Mouse (Mus musculus): ENCODE results near the gene Ttll11. TPM values are rescaled to one million over a fixed set of nuclear protein-coding genes. Genes with fewer than 3 reads are reported as not detected.

Gene Ttll11
- total and polyA plus RNA-seq, 2 experiments from 2014 or later: 1.7 to 5.0 TPM

GRCm38 (mm10) chr2:35981872-35982271 lies 2.2 kb upstream of the Ttll11 start:
- ATAC-seq (ENCODE audit: insufficient read depth, low read depth): no peak
- H3K27me3 ChIP-seq (ENCODE audit: control insufficient read depth, insufficient read depth, low read length): no peaks in the 10 kb centered on the region

GRCm38 (mm10) chr2:35978941-35979643 lies 621 bp downstream of the Ttll11 start:
- Histone ChIP-seq H3K4me1 (ENCODE audit: control insufficient read depth, insufficient read depth) (peaks cover 14% of the 10 kb centered on the region), H3K4me2 (ENCODE audit: low read depth, low read length) (peak overlapping the region; percentile 82), H3K4me3 (ENCODE audit: low read depth, low read length) (peak overlapping the region; percentile 90), H3K36me3 (replicated peaks; ENCODE audit: control insufficient read depth, insufficient read depth, low read length) (no peaks in the 10 kb centered on the region), H3K27me3 (ENCODE audit: control insufficient read depth, insufficient read depth, low read length) (no peaks in the 10 kb centered on the region), H3K9me3 (replicated peaks; ENCODE audit: control insufficient read depth, low read length) (no peaks in the 10 kb centered on the region), H3K27ac (ENCODE audit: low read depth) (peak overlapping the region; percentile 91), H3K9ac (replicated peaks; ENCODE audit: low read depth, low read length) (peak overlapping the region; percentile 93)
- under 1% methylated on average over 61 of the region's 76 CpGs for WGBS
- peak; percentile 31 for DNase-seq (ENCODE audit: low spot score)
- TF ChIP-seq CTCF (IDR thresholded peaks at IDR 0.05; ENCODE audit: low read depth) (no peak), EP300 (IDR thresholded peaks at IDR 0.05; ENCODE audit: low read depth) (no peak)
- ATAC-seq (ENCODE audit: insufficient read depth, low read depth): peak; percentile 69

More at GRCm38 (mm10) chr2:35981872-35982271, 2.2 kb upstream of the Ttll11 start:
- Histone ChIP-seq H3K9me3 (replicated peaks; ENCODE audit: control insufficient read depth, low read length) (no peaks in the 10 kb centered on the region), H3K4me2 (ENCODE audit: low read depth, low read length) (no peak overlapping the region), H3K4me3 (ENCODE audit: low read depth, low read length) (no peak overlapping the region), H3K9ac (replicated peaks; ENCODE audit: low read depth, low read length) (no peak overlapping the region), H3K4me1 (ENCODE audit: control insufficient read depth, insufficient read depth) (peaks cover 14% of the 10 kb centered on the region), H3K27ac (ENCODE audit: low read depth) (no peak overlapping the region), H3K36me3 (replicated peaks; ENCODE audit: control insufficient read depth, insufficient read depth, low read length) (no peaks in the 10 kb centered on the region)
- 50% methylated on average over 3 of the region's 3 CpGs for WGBS
- TF ChIP-seq CTCF (IDR thresholded peaks at IDR 0.05; ENCODE audit: low read depth) (no peak), EP300 (IDR thresholded peaks at IDR 0.05; ENCODE audit: low read depth) (no peak)
- DNase-seq (ENCODE audit: low spot score): no peak

- Histone ChIP-seq H3K27me3 (ENCODE audit: control insufficient read depth, insufficient read depth, low read length) (no peaks in the 10 kb centered on the region), H3K9ac (replicated peaks; ENCODE audit: low read depth, low read length) (peak overlapping the region; percentile 93), H3K27ac (ENCODE audit: low read depth) (peak overlapping the region; percentile 91), H3K4me3 (ENCODE audit: low read depth, low read length) (peak overlapping the region; percentile 90), H3K36me3 (replicated peaks; ENCODE audit: control insufficient read depth, insufficient read depth, low read length) (no peaks in the 10 kb centered on the region), H3K4me1 (ENCODE audit: control insufficient read depth, insufficient read depth) (peaks cover 14% of the 10 kb centered on the region), H3K4me2 (ENCODE audit: low read depth, low read length) (peak overlapping the region; percentile 82), H3K9me3 (replicated peaks; ENCODE audit: control insufficient read depth, low read length) (no peaks in the 10 kb centered on the region)
- 17% methylated on average over 15 of the region's 15 CpGs for WGBS
- no peak for TF ChIP-seq EP300 (IDR thresholded peaks at IDR 0.05; ENCODE audit: low read depth)
- peak; percentile 19; the same call in 1 of the 2 replicates for ATAC-seq (ENCODE audit: insufficient read depth, low read depth)
- DNase-seq (ENCODE audit: low spot score): peak; percentile 53
Observed at GRCm38 (mm10) chr2:35978276-35978933, 1.3 kb downstream of the Ttll11 start.

DNA sequence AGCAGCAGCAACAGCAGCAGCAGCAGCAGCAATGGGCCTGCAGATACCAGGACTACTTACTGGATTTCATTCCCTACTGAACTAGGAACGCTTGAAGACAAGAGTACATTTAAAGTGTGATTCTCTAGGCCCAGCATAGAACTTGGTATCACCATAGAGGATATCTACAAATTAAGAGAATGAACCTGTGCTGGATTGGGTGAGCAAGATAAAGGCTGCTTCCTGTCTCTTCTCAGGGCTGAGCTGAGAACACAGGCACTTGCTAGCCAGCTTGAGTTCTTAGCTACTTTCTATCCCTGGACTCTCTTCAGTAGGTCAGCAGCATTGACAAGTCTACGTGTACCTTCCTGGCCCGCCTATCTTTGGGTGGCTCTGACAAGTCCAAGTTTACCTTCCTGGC lies 2.0 kb downstream of the Ttll11 start:
- Histone ChIP-seq H3K9ac (replicated peaks; ENCODE audit: low read depth, low read length) (no peak overlapping the region), H3K27me3 (ENCODE audit: control insufficient read depth, insufficient read depth, low read length) (no peaks in the 10 kb centered on the region), H3K4me1 (ENCODE audit: control insufficient read depth, insufficient read depth) (peaks cover 14% of the 10 kb centered on the region), H3K36me3 (replicated peaks; ENCODE audit: control insufficient read depth, insufficient read depth, low read length) (no peaks in the 10 kb centered on the region), H3K9me3 (replicated peaks; ENCODE audit: control insufficient read depth, low read length) (no peaks in the 10 kb centered on the region), H3K27ac (ENCODE audit: low read depth) (no peak overlapping the region), H3K4me2 (ENCODE audit: low read depth, low read length) (peak overlapping the region; percentile 82), H3K4me3 (ENCODE audit: low read depth, low read length) (0 out of 2 replicates have a peak overlapping the region, but pooled peaks have one; percentile 90)
- 78% methylated on average over 3 of the region's 3 CpGs for WGBS
- no peak for ATAC-seq (ENCODE audit: insufficient read depth, low read depth)
- DNase-seq (ENCODE audit: low spot score): no peak
- no peak for TF ChIP-seq EP300 (IDR thresholded peaks at IDR 0.05; ENCODE audit: low read depth)
- TF ChIP-seq CTCF (IDR thresholded peaks at IDR 0.05; ENCODE audit: low read depth): no peak

DNA sequence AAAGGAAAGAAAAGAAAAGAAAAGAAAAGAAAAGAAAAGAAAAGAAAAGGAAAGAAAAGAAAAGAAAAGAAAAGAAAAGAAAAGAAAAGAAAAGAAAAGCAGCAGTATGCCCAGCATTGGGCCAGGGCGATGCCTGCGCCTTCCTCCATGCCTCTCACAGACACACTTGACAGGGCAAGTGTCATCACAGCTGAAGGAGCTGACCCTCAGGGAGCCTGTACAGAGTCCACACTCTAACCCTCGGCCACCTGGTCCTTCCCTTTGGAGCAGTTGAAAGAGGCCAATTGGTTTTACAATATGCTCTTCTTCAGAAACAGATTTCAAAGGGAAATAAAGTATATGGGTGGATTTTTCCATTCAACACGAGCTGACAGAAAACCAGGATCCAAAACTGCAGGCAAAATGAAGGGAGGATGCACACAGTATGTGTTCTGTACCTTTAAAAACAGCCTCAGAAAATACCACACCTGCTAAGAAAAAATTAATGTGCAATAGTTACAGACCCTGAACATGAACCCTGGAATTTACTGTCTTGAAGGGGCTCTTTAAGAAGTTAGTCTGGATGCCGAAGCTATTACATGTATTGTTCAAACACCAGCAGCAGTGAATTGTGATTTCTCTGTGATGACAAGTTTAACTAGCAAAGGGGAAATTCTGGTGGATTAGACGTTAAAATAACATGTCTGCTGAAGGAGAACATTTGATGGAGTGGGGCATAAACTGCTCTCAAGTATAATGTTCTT lies 7.3 kb downstream of the Ttll11 start:
- no peak for ATAC-seq (ENCODE audit: insufficient read depth, low read depth)
- no peak overlapping the region for H3K27ac ChIP-seq (ENCODE audit: low read depth)
- no peak overlapping the region for H3K4me2 ChIP-seq (ENCODE audit: low read depth, low read length)

More for the DNA sequence above, 7.3 kb downstream of the Ttll11 start:
- WGBS: 56% methylated on average over 6 of the region's 6 CpGs
- Histone ChIP-seq H3K36me3 (replicated peaks; ENCODE audit: control insufficient read depth, insufficient read depth, low read length) (no peaks in the 10 kb centered on the region), H3K4me1 (ENCODE audit: control insufficient read depth, insufficient read depth) (peaks cover under 1% of the 10 kb centered on the region; the same call in 1 of the 2 replicates), H3K9me3 (replicated peaks; ENCODE audit: control insufficient read depth, low read length) (no peaks in the 10 kb centered on the region), H3K9ac (replicated peaks; ENCODE audit: low read depth, low read length) (no peak overlapping the region), H3K4me3 (ENCODE audit: low read depth, low read length) (no peak overlapping the region), H3K27me3 (ENCODE audit: control insufficient read depth, insufficient read depth, low read length) (no peaks in the 10 kb centered on the region)
- TF ChIP-seq EP300 (IDR thresholded peaks at IDR 0.05; ENCODE audit: low read depth): no peak
- TF ChIP-seq CTCF (IDR thresholded peaks at IDR 0.05; ENCODE audit: low read depth): no peak
- DNase-seq (ENCODE audit: low spot score): no peak
